Mouse (Mus musculus): ENCODE measurements around the gene Tnfrsf19. TPM values are rescaled to one million over a fixed set of nuclear protein-coding genes. Genes with fewer than 3 reads are reported as not detected.

The Tnfrsf19 gene
- polyA plus RNA-seq, 1 experiment from 2014 or later: 36.5 TPM

GRCm38 (mm10) chr14:60964016-60964810 lies 82.1 kb downstream of the Tnfrsf19 start:
- Histone ChIP-seq H3K4me1 (ENCODE audit: control insufficient read depth, insufficient read depth, low read length) (no peaks in the 10 kb centered on the region), H3K4me2 (ENCODE audit: low read length) (no peak overlapping the region), H3K4me3 (ENCODE audit: low read depth, low read length) (no peak overlapping the region), H3K9me3 (replicated peaks; ENCODE audit: control insufficient read depth, low read length, poor library complexity, severe bottlenecking) (no peaks in the 10 kb centered on the region), H3K27me3 (ENCODE audit: control insufficient read depth, insufficient read depth, low read depth, low read length) (no peaks in the 10 kb centered on the region), H3K36me3 (ENCODE audit: control insufficient read depth, insufficient read depth, low read length) (no peaks in the 10 kb centered on the region), H3K9ac (ENCODE audit: low read depth, low read length) (no peak overlapping the region), H3K27ac (ENCODE audit: low read length) (no peak overlapping the region)
- no peak for ATAC-seq
- 85% methylated on average over 7 of the region's 7 CpGs for WGBS

GRCm38 (mm10) chr14:60957611-60958157 lies 88.6 kb downstream of the Tnfrsf19 start:
- Histone ChIP-seq H3K9me3 (replicated peaks; ENCODE audit: control insufficient read depth, low read length, poor library complexity, severe bottlenecking) (peaks cover under 1% of the 10 kb centered on the region; the same call in 1 of the 2 replicates), H3K4me3 (ENCODE audit: low read depth, low read length) (no peak overlapping the region), H3K27ac (ENCODE audit: low read length) (no peak overlapping the region), H3K4me1 (ENCODE audit: control insufficient read depth, insufficient read depth, low read length) (no peaks in the 10 kb centered on the region), H3K4me2 (ENCODE audit: low read length) (no peak overlapping the region), H3K36me3 (ENCODE audit: control insufficient read depth, insufficient read depth, low read length) (no peaks in the 10 kb centered on the region), H3K27me3 (ENCODE audit: control insufficient read depth, insufficient read depth, low read depth, low read length) (no peaks in the 10 kb centered on the region), H3K9ac (ENCODE audit: low read depth, low read length) (no peak overlapping the region)
- ATAC-seq: no peak

GRCm38 (mm10) chr14:60937481-60938039 lies 108.7 kb downstream of the Tnfrsf19 start:
- Histone ChIP-seq H3K27me3 (ENCODE audit: control insufficient read depth, insufficient read depth, low read depth, low read length) (no peaks in the 10 kb centered on the region), H3K27ac (ENCODE audit: low read length) (no peak overlapping the region), H3K9ac (ENCODE audit: low read depth, low read length) (no peak overlapping the region), H3K4me3 (ENCODE audit: low read depth, low read length) (no peak overlapping the region), H3K36me3 (ENCODE audit: control insufficient read depth, insufficient read depth, low read length) (no peaks in the 10 kb centered on the region), H3K9me3 (replicated peaks; ENCODE audit: control insufficient read depth, low read length, poor library complexity, severe bottlenecking) (no peaks in the 10 kb centered on the region), H3K4me2 (ENCODE audit: low read length) (no peak overlapping the region), H3K4me1 (ENCODE audit: control insufficient read depth, insufficient read depth, low read length) (no peaks in the 10 kb centered on the region)
- 97% methylated on average over 4 of the region's 4 CpGs for WGBS
- ATAC-seq: no peak

GRCm38 (mm10) chr14:60935705-60936104 lies 110.6 kb downstream of the Tnfrsf19 start:
- H3K4me2 ChIP-seq (ENCODE audit: low read length): no peak overlapping the region
- H3K4me1 ChIP-seq (ENCODE audit: control insufficient read depth, insufficient read depth, low read length): no peaks in the 10 kb centered on the region
- H3K9ac ChIP-seq (ENCODE audit: low read depth, low read length): no peak overlapping the region
- H3K27ac ChIP-seq (ENCODE audit: low read length): no peak overlapping the region
- no peaks in the 10 kb centered on the region for H3K36me3 ChIP-seq (ENCODE audit: control insufficient read depth, insufficient read depth, low read length)
- H3K27me3 ChIP-seq (ENCODE audit: control insufficient read depth, insufficient read depth, low read depth, low read length): no peaks in the 10 kb centered on the region
- H3K4me3 ChIP-seq (ENCODE audit: low read depth, low read length): no peak overlapping the region
- no peak for ATAC-seq
- WGBS: 86% methylated on average over 5 of the region's 5 CpGs
- H3K9me3 ChIP-seq (replicated peaks; ENCODE audit: control insufficient read depth, low read length, poor library complexity, severe bottlenecking): no peaks in the 10 kb centered on the region

GRCm38 (mm10) chr14:60926011-60926410 lies 120.3 kb downstream of the Tnfrsf19 start:
- Histone ChIP-seq H3K9me3 (replicated peaks; ENCODE audit: control insufficient read depth, low read length, poor library complexity, severe bottlenecking) (no peaks in the 10 kb centered on the region), H3K4me2 (ENCODE audit: low read length) (no peak overlapping the region), H3K9ac (ENCODE audit: low read depth, low read length) (no peak overlapping the region), H3K27ac (ENCODE audit: low read length) (no peak overlapping the region), H3K27me3 (ENCODE audit: control insufficient read depth, insufficient read depth, low read depth, low read length) (no peaks in the 10 kb centered on the region), H3K4me3 (ENCODE audit: low read depth, low read length) (no peak overlapping the region), H3K4me1 (ENCODE audit: control insufficient read depth, insufficient read depth, low read length) (no peaks in the 10 kb centered on the region), H3K36me3 (ENCODE audit: control insufficient read depth, insufficient read depth, low read length) (no peaks in the 10 kb centered on the region)
- no peak for ATAC-seq
- WGBS: 21% methylated on average over 1 of the region's 1 CpGs

GRCm38 (mm10) chr14:60916661-60917060 lies 129.6 kb downstream of the Tnfrsf19 start:
- Histone ChIP-seq H3K9ac (ENCODE audit: low read depth, low read length) (no peak overlapping the region), H3K9me3 (replicated peaks; ENCODE audit: control insufficient read depth, low read length, poor library complexity, severe bottlenecking) (no peaks in the 10 kb centered on the region), H3K27me3 (ENCODE audit: control insufficient read depth, insufficient read depth, low read depth, low read length) (no peaks in the 10 kb centered on the region), H3K4me1 (ENCODE audit: control insufficient read depth, insufficient read depth, low read length) (no peaks in the 10 kb centered on the region), H3K4me2 (ENCODE audit: low read length) (no peak overlapping the region), H3K36me3 (ENCODE audit: control insufficient read depth, insufficient read depth, low read length) (no peaks in the 10 kb centered on the region), H3K27ac (ENCODE audit: low read length) (no peak overlapping the region), H3K4me3 (ENCODE audit: low read depth, low read length) (no peak overlapping the region)
- WGBS: 51% methylated on average over 3 of the region's 4 CpGs
- ATAC-seq: no peak

Other genes starting within 250 kb of the Tnfrsf19 start
- 7.0 and 7.5 TPM in 2 replicates for gene Sacs, start 92.0 kb upstream of the Tnfrsf19 start, polyA plus RNA-seq (2015; fragmentation: Nextera tagmentation; extraction: Ambion mirVana)
- gene Sgcg, start 212.0 kb upstream of the Tnfrsf19 start, polyA plus RNA-seq (2015; fragmentation: Nextera tagmentation; extraction: Ambion mirVana): 0.24 TPM in 1 of 2 replicates, not detected in the other

Measured in midbrain, embryonic 16.5 days (tissue).